ENCODE assay signal across 8 mouse cellular contexts in the genomic region with DNA sequence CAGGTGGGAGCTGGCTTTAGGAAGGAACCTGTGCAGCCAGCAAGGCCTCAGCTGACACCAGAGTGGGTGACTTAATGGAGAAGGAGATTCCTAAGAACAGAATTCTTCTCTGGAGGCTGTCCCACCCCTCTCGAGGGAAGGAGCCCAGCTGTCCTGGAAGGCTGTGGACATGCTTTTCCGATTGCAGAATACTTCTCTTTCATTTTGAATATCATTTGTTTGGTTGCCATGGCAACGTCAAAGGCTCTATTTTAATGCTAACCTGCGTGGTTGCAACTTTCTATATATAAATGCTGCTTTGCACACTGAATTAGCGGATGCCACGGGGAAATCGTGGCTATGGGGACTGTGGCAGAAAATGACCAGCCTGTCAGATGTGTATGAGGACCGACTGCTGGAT.
DNase-seq lines count a peak whose midpoint lies in the region; ATAC-seq lines count a peak whose summit lies in the region.

No protein-coding gene starts in this region.

- no peaks in the 10 kb centered on the region for H3K27me3 ChIP-seq in heart, embryonic 10.5 days (ENCODE audit: insufficient read depth, poor library complexity, severe bottlenecking)
- no peaks in the 10 kb centered on the region for H3K27me3 ChIP-seq in midbrain, embryonic 16.5 days (ENCODE audit: control insufficient read depth, insufficient read depth, low read depth, low read length)

- no peak overlapping the region for H3K27ac ChIP-seq in heart, embryonic 10.5 days
- H3K27ac ChIP-seq in midbrain, embryonic 16.5 days (ENCODE audit: low read length): peak overlapping the region; percentile 54

- no peaks in the 10 kb centered on the region for H3K9me3 ChIP-seq in heart, embryonic 10.5 days
- no peaks in the 10 kb centered on the region for H3K9me3 ChIP-seq in midbrain, embryonic 16.5 days (replicated peaks; ENCODE audit: control insufficient read depth, low read length, poor library complexity, severe bottlenecking)

- no peak overlapping the region for H3K9ac ChIP-seq in midbrain, embryonic 16.5 days (ENCODE audit: low read depth, low read length)

- H3K36me3 ChIP-seq in heart, embryonic 10.5 days: no peaks in the 10 kb centered on the region
- no peaks in the 10 kb centered on the region for H3K36me3 ChIP-seq in midbrain, embryonic 16.5 days (ENCODE audit: control insufficient read depth, insufficient read depth, low read length)

- no peak overlapping the region for H3K4me3 ChIP-seq in heart, embryonic 10.5 days
- no peak overlapping the region for H3K4me3 ChIP-seq in midbrain, embryonic 16.5 days (ENCODE audit: low read depth, low read length)

- peak; percentile 61 for ATAC-seq in midbrain, embryonic 16.5 days

- H3K4me1 ChIP-seq in heart, embryonic 10.5 days: peaks cover 22% of the 10 kb centered on the region
- H3K4me1 ChIP-seq in midbrain, embryonic 16.5 days (ENCODE audit: control insufficient read depth, insufficient read depth, low read length): peaks cover 11% of the 10 kb centered on the region

- 75% methylated on average over 8 of the region's 8 CpGs for WGBS in heart, embryonic 10.5 days
- 22% methylated on average over 8 of the region's 8 CpGs for WGBS in midbrain, embryonic 16.5 days

- peak; percentile 64 to 77 for DNase-seq in heart, adult 18-20 months
- DNase-seq in heart, embryonic 10.5 days (ENCODE audit: low spot score): no peak
- DNase-seq in brain, adult 2 months (ENCODE audit: low read depth, low spot score): peak; percentile 80
- DNase-seq in heart, postnatal 4 days: peak; percentile 59
- no peak for DNase-seq in urinary bladder, adult 2 months (ENCODE audit: low spot score)
- no peak for DNase-seq in retina, postnatal 1 day
- DNase-seq in kidney, adult 11 months: no peak

- no peak overlapping the region for H3K4me2 ChIP-seq in midbrain, embryonic 16.5 days (ENCODE audit: low read length)

Comparison
In these comparisons a context has a peak if more than half of its experiments do, and no peak if none do; other contexts are left out.
1. DNase-seq: peak in heart, adult 18-20 months (2 of 2), brain, adult 2 months (single experiment) and heart, postnatal 4 days (single experiment); none in heart, embryonic 10.5 days (single experiment), urinary bladder, adult 2 months (single experiment), retina, postnatal 1 day (single experiment) and kidney, adult 11 months (single experiment).